Mouse (Mus musculus) heart, embryonic 11.5 days (tissue): Measurements from ENCODE around the gene Cxcl14. TPM values are rescaled to one million over a fixed set of nuclear protein-coding genes. Genes with fewer than 3 reads are reported as not detected.

Source experiments
- polyA plus RNA-seq: library from polyadenylated mRNA; unstranded; fragments of >200 nt; fragmentation: Nextera tagmentation; extraction: Ambion mirVana; gene quantifications from 2 replicates; pipeline ENCODE4 v1.2.1, GENCODE M21; 2014

The Cxcl14 gene
- polyA plus RNA-seq, 1 experiment from 2014 or later: 3.2 TPM

Other genes with a start within 250 kb of the Cxcl14 start
- 154 and 162 TPM in 2 replicates for gene H2afy, start 160.2 kb downstream of the Cxcl14 start, polyA plus RNA-seq
- gene Tifab, start 117.7 kb downstream of the Cxcl14 start, polyA plus RNA-seq: 0.33 and 0.55 TPM in 2 replicates
- 0.09 TPM in 1 of 2 replicates, not detected in the other for gene Neurog1, start 44.4 kb downstream of the Cxcl14 start, polyA plus RNA-seq
- not detected in 2 replicates for gene Gm3045, start 130.0 kb upstream of the Cxcl14 start, polyA plus RNA-seq
- gene Slc25a48, start 141.8 kb upstream of the Cxcl14 start, polyA plus RNA-seq: 0.04 TPM in 1 of 2 replicates, not detected in the other
- not detected in 2 replicates for gene Il9, start 185.7 kb upstream of the Cxcl14 start, polyA plus RNA-seq
- gene Fbxl21, start 225.9 kb upstream of the Cxcl14 start, polyA plus RNA-seq: 1.2 and 1.9 TPM in 2 replicates